Mouse (Mus musculus) urinary bladder, postnatal 14 days (tissue): ENCODE measurements around the gene Adamts15.

ENCODE experiments used
- DNase-seq: peaks from one replicate; pipeline ENCODE4 v3.0.0; 2021; ENCODE audit warnings: low spot score

The Adamts15 gene

DNA sequence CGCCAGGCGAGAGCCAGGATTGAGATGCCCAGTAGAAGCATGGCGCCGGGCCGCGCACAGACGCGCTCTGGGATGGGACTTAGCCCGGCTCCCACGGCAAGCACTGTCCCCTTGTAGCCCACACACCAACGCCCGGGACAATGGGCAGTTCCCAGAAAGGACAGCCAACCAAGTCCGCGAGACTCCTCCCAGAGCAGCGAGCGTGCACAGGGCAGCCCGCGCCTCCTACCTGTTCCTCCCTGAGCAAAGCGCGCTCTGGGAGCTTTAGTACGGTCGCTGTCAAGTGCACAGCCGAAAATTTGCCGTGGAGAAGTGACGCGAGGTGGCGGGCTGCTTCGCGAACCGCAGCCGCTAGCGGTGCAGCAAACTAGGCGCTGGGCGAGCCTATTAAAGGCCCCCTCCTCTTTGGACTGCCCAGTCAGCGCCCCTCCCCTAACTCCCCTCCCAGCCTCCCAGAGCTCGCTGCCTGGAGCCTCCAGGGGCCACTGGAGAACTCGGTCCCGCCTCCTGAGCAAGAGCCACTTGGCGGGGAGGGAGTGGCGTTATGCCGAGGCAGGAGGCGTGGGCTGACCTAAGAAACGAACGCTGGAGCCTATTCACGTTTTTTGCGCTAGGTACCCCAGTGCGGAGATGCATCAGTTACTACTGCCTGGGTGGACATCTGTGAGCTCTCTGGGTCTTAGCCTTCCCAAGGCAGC lies at the start of gene Adamts15:
TSS of gene Adamts15 (minus strand) at position 256 of the 698 bp plus-strand sequence.
- DNase-seq, result peak; percentile 76

DNA sequence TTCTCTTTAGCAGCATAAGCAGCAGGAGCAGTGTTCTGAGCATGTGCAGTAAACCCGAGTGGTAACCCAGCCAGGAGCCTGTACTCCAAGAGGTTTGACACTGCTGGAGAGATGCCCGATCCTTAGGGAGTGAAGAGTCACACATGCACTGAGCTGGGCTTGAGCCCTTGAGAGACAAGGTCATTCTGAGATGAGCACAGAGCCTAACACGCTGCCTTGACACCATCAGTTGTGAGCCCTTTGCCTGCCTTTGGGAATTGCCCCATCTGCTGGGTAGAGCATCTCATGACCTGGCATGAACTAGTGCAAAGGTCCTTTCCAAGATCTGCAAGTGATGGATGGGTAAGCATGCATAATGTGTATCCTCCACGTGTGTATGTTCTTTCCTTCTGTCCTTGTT lies 49.7 kb upstream of the Adamts15 start:
- DNase-seq, result no peak

DNA sequence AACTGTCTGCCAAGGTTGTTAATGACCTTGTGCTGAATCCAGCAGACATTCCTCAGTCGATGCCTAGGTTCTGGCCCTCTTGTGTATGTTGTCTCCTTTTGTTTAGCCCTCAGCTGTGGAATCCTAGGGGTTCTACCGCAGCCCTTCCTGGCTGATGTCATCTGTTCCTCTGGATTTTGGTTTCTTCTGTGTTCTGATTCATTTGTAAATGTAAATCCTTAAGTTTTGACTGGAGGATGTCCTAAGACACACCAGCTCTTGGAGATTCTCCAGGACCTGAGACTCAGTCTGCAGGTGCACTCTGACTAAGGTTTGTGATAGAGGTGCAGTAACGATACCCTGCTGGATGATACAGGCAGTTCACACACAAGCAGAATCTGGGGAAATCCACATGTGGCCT lies 47.7 kb upstream of the Adamts15 start:
- no peak for DNase-seq

DNA sequence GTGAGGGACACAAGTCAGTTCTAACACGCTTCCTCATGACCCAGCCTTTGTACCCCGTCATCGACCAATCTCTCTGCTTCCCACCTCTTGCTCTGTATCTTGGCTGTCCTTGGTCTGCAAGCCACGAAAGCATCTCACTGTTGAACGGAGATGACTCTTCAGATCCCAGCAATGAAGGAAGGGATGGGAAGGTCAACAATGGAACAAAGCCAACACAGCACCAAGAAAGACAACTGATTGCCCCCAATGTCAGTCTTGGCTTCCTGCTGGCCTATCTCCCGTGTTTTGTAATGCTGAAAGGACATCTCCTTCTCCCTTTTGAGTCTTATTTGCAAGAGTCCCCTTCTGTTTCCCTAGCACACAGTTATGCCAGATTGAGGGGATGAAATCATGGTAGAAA lies 45.9 kb upstream of the Adamts15 start:
- no peak for DNase-seq

DNA sequence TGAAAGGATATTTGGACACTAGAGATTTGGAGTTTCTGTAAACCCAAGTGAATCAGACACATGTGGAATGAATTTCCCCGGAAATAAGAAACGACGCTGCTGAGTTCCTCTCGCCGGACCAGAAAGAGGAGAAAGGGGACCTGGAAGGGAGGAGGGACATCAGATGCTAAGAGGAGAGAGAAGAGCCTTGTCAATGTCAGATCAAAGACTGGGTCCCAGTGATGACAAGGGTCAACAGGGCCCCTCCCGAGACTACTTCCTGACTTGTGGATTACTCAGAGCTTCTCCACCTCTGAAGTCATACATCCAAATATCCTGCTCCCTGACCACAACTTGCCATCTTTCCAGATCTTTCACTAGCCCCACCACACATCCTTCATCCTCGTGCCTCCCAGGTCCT lies 44.6 kb upstream of the Adamts15 start:
- no peak for DNase-seq

DNA sequence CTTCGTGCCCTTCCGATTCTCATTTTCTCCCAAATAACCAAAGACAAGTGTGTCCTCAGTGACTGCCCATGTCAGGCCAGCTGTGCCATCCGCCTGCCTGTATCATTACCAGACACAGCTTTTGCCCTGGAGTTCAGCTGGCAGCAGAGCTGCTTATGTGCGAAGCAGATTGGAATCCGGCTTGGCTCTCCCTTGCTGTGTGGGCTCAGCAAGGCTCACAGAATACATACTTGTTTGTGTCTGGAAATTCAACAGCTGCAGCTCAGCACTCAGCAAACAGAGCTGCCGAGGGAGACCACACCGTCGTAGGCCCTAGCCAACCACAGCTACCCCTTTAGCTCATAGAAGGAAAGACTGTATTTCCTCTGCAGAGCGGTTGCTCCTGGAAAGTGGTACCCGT lies 42.4 kb upstream of the Adamts15 start:
- peak; percentile 27 for DNase-seq

DNA sequence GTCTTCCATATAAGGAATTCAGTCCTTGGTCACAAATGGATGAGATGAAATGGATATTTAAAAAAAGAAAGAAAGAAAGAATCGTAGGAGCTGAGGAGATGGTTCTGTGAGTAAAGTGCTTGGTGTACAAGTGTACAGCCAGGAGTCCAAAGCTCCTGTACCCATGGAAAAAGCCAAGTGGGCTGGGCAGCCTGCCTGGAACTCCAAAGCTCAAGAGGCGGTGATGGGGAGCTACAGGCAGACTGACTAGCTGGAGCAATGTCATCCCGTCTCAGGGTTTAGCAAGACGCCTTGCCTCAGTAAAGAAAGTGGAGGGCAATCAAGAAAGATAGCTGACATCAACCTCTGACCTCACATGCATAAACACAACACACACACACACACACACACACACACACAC lies 41.5 kb upstream of the Adamts15 start:
- DNase-seq, result no peak

DNA sequence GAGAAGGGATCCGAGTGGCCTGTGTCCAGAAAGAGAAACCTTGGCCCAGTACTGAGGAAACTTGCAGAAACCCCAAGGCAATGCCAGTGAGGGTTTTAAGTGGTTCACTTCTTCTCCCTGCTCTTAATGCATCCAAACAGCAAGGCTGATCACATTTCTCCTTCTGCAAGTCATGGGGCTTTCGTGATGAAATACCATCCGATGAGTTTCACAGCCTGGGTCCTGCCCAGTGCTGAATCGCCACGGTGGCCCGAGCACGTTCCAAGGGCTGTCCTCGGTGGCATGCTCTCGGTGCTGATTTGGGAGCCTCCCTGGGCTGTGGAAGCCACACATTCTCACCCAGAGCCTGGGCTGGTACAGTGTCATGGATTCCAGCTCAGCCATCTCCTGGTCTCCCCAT lies 33.0 kb upstream of the Adamts15 start:
- no peak for DNase-seq

DNA sequence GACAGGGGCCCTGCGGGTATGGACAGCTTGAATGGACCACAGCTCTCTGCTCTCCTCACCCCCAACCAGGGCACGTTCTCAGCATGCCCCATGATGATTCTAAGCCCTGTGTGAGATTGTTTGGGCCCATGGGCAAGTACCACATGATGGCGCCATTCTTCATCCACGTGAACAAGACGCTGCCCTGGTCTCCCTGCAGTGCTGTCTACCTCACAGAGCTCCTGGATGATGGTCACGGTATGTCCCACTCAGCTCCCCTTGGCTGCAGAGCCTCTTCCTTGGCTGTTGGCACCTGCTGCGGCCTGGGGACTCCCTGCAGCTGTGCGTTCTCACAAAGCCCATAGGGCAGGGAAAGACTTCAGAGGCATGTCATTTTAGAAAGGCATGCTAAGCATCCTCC lies 31.0 kb upstream of the Adamts15 start:
- DNase-seq, result no peak

DNA sequence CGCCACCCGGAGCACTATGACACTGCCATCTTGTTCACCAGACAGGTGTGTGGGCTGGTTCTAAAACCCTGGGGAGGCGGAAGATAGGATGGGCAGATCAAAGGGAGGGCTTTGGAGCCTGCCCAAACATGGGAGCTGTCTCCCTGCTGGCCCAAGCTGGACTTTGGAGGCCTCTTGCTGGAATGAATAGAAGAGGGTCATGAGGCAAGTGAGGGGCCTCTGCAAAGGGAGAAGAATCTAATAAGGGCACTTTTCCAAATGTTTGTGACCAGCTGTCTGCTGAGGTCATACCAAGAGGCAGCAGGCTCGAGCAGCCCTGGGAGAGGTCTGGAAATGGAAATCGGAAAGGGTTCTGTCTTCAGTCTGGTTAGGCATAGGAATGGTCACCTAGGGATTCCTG lies 29.2 kb upstream of the Adamts15 start:
- no peak for DNase-seq

DNA sequence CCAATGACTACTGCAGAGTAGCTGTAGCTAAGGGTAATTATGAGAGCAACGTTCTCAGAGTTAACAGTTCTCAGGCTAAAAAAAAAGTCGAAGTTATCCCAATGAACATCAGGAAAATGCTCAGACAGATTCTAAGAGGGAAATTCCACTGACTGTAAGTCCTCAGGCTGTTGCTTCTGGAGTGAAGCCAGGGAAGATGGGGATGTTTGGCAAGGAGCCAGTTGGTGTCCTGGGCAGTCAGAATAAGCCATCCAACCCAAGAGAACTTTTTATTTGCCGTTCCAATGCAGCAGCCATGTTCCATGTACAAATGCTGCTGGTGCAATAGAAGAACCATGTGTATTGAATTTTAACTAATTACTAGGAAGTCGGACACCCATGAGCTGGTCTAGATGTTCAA lies 28.3 kb upstream of the Adamts15 start:
- DNase-seq, result no peak

DNA sequence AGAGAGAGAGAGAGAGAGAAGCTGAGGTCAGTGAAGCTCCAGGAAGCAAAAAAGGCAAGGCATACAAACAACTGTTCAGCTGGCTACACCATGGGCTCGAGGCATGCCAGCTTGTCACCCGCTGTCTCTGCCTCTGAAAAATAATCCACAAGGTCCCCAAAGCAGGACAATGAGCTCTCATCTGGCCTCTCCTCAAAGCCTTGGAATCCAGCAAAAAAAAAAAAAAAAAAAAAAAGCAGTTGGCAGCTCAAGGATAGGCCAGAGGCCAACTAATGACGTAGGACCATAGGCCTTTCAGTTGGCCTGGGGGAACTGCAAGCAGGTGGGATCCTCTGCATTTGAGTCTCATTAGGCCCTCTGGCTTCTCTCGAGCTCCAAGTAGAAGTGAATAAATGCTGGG lies 27.7 kb upstream of the Adamts15 start:
- no peak for DNase-seq

DNA sequence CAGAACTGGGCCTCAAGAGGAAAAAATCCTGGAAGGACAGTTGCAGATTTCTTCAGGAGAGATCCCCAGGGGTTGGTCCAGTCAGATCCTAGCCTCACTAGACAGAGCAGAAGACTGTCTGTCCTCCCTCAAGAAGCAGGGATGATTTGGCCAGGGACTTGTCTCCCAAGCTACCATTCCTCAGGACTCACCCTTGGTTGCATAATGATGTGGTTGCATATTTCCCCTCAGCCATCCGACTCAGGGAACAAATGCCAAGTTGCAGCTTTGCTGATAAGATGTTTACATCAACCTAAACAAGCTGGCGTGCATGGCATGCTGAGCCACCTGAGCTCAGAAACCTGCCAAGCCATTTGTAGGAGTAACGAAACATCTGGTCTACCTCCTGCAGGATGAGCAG lies 27.2 kb upstream of the Adamts15 start:
- no peak for DNase-seq

DNA sequence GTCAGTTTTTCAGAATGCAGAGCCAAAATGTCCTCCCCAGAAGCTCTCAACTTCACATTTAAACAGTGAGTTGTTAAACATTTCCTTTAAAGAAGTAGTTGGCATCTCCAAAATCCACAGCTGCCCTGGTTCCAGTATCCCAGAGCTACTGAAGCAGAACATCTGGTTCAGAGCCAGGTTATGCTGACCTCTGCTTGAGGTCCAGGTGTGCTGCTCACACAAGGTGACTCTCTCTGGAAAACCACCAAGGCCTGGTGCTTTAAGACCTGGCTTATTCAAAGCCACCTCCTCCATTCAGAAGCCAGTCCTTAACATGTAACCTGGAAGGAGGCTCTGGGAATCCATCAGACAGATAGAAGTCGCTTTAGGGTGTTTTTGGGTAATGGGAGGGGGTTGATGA lies 23.0 kb upstream of the Adamts15 start:
- DNase-seq, result no peak

DNA sequence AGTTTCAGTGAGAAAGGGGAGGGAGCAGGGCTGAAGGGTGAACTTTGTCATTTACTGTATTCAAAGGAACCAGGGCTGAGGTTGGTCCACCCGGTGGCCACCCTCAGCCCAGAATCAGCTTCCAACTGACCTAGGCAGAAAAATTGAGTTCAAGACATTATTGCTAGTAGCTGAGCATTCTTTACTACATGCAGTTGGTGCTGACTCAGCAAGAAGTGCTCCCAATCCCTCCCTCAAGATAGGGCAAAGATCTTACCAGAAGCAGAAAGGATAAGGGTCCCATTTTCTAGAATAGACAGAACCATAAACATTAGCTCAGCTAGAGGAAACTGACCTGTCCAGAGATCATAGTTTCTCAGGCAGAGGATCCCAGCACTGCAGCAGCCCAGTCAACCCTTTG lies 22.0 kb upstream of the Adamts15 start:
- DNase-seq, result no peak

DNA sequence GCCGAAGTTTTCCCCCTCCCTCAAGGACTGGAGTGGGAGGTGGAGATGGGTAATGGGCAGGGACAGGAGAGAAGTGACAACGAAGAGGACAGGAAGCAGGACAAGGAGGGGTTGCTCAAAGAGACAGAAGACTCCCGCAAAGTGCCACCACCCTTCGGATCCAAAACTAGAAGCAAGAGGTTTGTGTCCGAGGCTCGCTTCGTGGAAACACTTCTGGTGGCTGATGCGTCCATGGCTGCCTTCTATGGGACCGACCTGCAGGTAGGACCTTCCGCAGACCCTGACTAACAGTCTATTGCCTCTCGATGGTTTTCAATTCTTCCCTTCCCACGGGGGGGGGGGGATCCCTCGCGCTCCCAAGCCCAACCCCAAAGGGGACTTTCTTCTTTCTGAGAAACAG lies 21.1 kb upstream of the Adamts15 start:
- no peak for DNase-seq

DNA sequence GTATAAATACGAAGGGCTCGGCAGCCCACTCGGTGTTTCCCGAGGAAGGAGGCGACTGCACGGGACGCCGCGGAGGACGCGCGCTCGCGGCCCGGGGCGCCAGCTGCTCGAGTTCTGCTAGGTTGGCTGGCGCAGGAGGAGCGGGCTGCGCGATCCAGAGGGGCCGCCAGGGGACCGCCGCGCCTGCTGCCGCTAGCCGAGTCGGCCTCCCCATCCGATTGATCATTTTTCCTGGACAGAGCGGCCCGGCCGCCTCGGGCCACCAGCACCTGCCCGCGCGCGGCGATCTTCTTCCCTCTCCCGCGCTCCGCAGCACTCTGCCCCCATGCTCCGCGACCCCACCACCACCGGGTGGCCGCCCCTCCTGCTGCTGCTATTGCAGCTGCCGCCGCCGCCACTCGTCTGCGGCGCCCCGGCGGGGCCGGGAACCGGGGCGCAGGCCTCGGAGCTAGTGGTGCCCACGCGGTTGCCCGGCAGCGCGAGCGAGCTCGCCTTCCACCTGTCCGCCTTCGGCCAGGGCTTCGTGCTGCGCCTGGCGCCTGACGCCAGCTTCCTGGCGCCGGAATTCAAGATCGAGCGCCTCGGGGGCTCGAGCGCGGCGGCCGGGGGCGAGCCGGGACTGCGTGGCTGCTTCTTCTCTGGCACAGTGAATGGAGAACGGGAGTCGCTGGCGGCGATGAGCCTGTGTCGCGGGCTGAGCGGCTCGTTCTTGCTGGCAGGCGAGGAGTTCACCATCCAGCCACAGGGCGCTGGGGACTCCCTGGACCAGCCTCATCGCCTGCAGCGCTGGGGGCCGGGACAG lies 20.5 kb upstream of the Adamts15 start, which contains the start of gene Adamts8:
TSS of gene Adamts8 (plus strand) at position 51 of the 802 bp plus-strand sequence.
- DNase-seq, result peak; percentile 44

DNA sequence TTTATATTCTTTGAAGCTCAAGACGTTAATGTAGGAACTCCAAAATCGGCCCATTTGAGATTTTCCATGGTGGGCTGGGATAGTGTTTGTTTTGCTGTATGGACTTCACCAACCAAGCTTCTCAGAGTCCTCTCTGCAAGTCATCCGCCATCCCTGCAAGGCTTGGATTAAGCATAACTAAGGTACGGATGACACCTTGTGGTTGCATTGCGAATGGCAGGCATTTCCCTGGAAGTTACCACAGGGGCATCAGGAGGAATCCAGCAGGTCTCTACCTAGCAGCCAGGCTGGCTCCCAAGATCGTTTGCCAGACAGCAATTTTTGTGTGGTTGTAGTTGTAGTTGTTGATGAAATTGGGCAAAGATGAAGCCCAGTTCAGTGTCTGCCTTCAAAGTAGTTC lies 18.1 kb upstream of the Adamts15 start:
- peak; percentile 90 for DNase-seq

DNA sequence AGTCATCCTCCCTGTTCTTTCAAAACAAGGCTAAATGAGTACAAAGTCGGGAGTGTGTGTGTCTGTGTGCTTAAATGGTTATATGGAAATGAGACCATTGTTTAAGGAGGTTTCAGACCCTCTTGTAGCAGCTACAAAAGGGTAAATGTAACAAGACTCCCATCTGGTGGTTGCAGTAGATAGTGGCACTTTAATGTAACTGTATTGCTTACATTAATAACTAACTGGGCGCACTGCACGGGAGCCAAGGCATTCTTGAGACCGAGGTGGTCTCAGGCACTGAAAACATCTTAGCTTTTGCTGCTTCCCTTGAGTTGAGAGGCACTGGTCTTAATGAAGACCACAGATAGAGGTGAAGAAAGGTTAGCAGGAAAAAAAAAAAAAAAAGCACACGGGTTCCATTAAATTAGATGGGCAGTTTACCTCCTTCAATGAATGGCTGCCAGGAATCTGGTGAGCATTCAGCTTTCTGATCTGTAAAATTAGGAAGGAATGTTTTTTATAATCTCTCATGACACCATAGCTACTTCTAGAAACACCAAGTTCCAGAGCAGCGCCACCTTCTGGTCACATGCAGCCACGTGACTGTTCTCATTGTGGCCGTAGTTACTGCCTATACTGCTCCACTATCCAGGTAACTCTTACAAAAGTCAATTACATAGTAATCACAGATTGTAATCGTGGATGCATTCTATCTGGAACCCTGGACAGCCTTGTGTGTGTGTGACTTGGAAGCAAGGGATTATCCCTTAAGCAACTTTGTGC lies 14.6 kb upstream of the Adamts15 start:
- peak; percentile 70 for DNase-seq

DNA sequence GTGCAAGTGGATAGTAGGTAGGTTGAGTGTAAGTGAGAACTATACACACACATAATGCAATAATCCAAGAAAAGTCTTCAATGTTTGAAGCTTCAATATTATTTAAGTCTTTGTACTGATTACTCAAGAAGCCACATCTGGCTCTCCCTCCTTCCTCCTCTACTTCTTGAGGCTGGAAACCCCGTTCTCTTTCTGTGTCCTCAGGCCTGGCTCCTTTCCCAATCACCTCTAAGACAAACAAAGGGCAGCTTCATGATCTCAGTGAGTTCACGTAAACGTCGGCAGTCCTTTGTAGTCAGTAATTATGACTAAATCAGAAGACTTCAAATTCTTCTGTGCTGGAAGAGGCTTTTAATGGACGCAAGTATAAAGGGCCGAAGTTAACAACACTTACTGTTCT lies 12.6 kb upstream of the Adamts15 start:
- no peak for DNase-seq

DNA sequence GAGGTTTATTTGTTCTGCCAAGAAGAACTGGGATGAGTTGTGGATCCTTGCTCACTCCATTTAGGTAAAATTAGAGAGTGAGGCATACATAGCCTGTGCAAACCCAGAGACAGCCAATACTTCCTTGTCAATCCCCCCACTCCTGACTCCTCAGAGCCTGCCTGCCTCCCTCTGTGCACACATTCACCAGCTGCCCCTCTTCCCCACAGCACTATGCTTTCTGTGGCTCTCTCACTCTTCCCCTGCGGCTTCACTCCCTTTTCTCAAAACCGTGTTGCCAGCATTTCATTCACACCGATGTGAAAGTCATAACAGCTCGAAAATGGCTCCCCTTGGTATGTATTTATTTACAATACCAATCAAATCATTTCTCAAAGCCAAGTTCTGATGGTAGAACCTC lies 10.1 kb upstream of the Adamts15 start:
- no peak for DNase-seq

DNA sequence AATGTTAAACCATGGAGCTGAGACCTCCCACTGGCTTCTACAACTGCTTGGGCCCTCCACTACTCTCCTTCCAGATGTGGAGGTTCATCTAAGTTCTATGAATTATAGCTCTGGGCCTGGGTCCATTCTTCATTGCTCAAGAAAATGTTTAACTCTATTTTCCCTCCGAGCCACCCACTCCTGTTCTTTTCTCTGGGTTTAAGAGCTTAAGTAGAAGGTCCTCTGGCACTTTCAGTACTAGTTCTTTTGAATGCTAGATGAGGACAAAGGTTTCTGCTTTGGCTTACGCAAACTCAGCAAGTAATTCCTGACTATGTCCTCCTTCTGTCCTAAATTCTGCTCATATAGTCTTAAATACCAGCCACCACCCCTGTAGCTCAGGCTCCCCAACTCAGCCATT lies 6.5 kb upstream of the Adamts15 start:
- DNase-seq, result no peak
